Mouse (Mus musculus) gonadal fat pad, adult 2 months (tissue): ENCODE results near the gene Cep170. TPM values are rescaled to one million over a fixed set of nuclear protein-coding genes. Genes with fewer than 3 reads are reported as not detected.

Experiments
- DNase-seq: peaks from one replicate; pipeline ENCODE4 v3.0.0-alpha.2; 2012; ENCODE audit warnings: low read depth
- polyA plus RNA-seq: library from polyadenylated mRNA; depleted of rRNA; stranded (reverse); fragments of >200 nt; gene quantifications from 2 replicates; pipeline ENCODE4 v1.2.3, GENCODE M21; 2012

The Cep170 gene
- polyA plus RNA-seq, 1 experiment, result 9.9 TPM

- DNase-seq, result no peak
These were observed 11.2 kb upstream of the Cep170 start for GRCm38 (mm10) chr1:176825084-176825483.

GRCm38 (mm10) chr1:176824611-176825010, 10.7 kb upstream of the Cep170 start:
- no peak for DNase-seq

- no peak for DNase-seq
These were observed 10.0 kb upstream of the Cep170 start for GRCm38 (mm10) chr1:176823889-176824288.

- no peak for DNase-seq
These were observed 9.1 kb upstream of the Cep170 start for GRCm38 (mm10) chr1:176822949-176823348.

GRCm38 (mm10) chr1:176821929-176822328, 8.1 kb upstream of the Cep170 start:
- no peak for DNase-seq

- DNase-seq, result no peak
These were observed 4.9 kb upstream of the Cep170 start for GRCm38 (mm10) chr1:176818763-176819162.

GRCm38 (mm10) chr1:176818147-176818546, 4.3 kb upstream of the Cep170 start:
- no peak for DNase-seq

GRCm38 (mm10) chr1:176816728-176817127, 2.9 kb upstream of the Cep170 start:
- DNase-seq, result no peak

GRCm38 (mm10) chr1:176814591-176815062, 760 bp upstream of the Cep170 start, which contains the start of gene Sdccag8:
Gene Sdccag8 (plus strand): TSS chr1:176814660.
- DNase-seq, result no peak

GRCm38 (mm10) chr1:176813292-176814035, 403 bp downstream of the Cep170 start:
- no peak for DNase-seq

- DNase-seq, result no peak
These were observed 1.2 kb downstream of the Cep170 start for GRCm38 (mm10) chr1:176812491-176813291.

- no peak for DNase-seq
These were observed 2.0 kb downstream of the Cep170 start for GRCm38 (mm10) chr1:176811892-176812291.

GRCm38 (mm10) chr1:176810161-176810560, 3.7 kb downstream of the Cep170 start:
- no peak for DNase-seq

GRCm38 (mm10) chr1:176800728-176801365, 13.0 kb downstream of the Cep170 start:
- DNase-seq, result no peak

- DNase-seq, result no peak
These were observed 15.2 kb downstream of the Cep170 start for GRCm38 (mm10) chr1:176798673-176799072.

- DNase-seq, result no peak
These were observed 21.7 kb downstream of the Cep170 start for GRCm38 (mm10) chr1:176792175-176792574.

GRCm38 (mm10) chr1:176789326-176789725, 24.5 kb downstream of the Cep170 start:
- no peak for DNase-seq

GRCm38 (mm10) chr1:176774533-176774932, 39.3 kb downstream of the Cep170 start:
- no peak for DNase-seq

GRCm38 (mm10) chr1:176762295-176762694, 51.6 kb downstream of the Cep170 start:
- DNase-seq, result no peak

- DNase-seq, result no peak
These were observed 53.2 kb downstream of the Cep170 start for GRCm38 (mm10) chr1:176760673-176761072.

- DNase-seq, result no peak
These were observed 58.3 kb downstream of the Cep170 start for GRCm38 (mm10) chr1:176755586-176755985.
